Mouse (Mus musculus) left cerebral cortex, adult 6 months (tissue): Measurements from ENCODE around the gene Luc7l3. TPM values are rescaled to one million over a fixed set of nuclear protein-coding genes. Genes with fewer than 3 reads are reported as not detected.

Source experiments
- long read RNA-seq, 2 experiments: library from polyadenylated mRNA; unstranded; transcript quantifications; one replicate each; pipeline ENCODE4 v2.0.0; 2019 to 2020
- polyA plus RNA-seq: library from polyadenylated mRNA; unstranded; fragments of <200 nt; fragmentation: Nextera tagmentation; gene quantifications from 2 replicates; pipeline ENCODE4 v1.2.3, GENCODE M21; 2021

Luc7l3 gene
- 25.9 and 26.5 TPM in 2 replicates for polyA plus RNA-seq
- long read RNA-seq, experiment 1, partial matches to known transcripts, result 19 of 35 reads
- long read RNA-seq, experiment 1, other reads (novel, unspliced or antisense), result 11 of 35 reads
- long read RNA-seq, experiment 2, partial matches to known transcripts, result 53 of 66 reads
- long read RNA-seq, experiment 2, other reads (novel, unspliced or antisense), result 12 of 66 reads

GRCm38 (mm10) chr11:94321931-94322400 lies at the start of gene Luc7l3:
Luc7l3 (minus strand) TSS chr11:94321988.

DNA sequence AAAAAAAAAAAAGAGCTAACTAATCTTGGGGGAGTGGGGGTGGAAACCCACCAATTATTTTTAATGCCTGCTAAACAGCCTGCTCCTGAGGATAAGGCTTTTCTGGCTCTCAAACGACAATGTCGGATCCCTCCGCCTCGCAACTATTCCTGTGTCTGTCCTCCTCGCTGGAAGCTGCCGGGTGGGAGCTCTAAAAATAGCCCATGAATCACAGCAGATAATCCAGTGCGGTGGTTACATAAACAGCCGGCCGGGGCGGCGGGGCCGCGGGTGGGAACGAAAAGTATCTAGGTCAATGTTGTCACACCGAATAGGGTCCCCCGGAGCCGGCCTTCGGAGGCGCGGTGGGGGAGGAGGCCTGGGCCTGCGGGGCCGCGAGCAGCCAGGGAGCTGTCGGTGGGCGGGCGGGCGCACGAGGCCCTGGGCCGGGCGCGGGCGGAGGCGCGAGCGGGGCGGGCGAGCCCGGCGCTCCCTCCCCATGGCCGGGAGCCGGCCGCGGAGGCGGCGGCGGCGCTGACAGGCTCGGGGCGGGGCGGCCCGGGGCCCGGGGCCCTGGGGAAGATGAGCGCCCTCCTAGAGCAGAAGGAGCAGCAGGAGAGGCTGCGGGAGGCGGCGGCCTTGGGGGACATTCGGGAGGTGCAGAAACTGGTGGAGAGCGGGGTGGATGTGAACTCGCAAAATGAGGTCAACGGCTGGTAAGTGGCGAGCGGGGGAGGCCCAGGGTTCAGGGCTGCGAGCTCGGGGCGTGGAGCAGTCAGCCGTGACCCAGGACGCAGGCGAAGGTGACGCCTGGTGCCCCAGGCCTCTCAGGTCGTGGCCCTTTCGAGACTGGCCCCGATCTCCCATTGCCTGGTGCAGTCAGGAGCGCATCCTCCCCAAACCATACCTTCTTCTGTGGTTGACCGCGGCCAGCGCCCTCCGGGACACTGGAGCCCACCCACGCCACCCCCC lies 6.2 kb upstream of the Luc7l3 start, which contains the start of gene Ankrd40:
Gene Ankrd40 (plus strand): TSS at position 309 of the 951 bp plus-strand sequence.

GRCm38 (mm10) chr11:94281199-94282181 lies 40.3 kb downstream of the Luc7l3 start, which contains the start of gene Gm21885:
Gm21885 (plus strand) TSS chr11:94281873.

GRCm38 (mm10) chr11:94245955-94246788 lies 75.6 kb downstream of the Luc7l3 start, which contains the start of gene Wfikkn2:
Wfikkn2 (minus strand) TSS chr11:94246005.

Other genes with a start within 250 kb of the Luc7l3 start
- 12.5 and 27.8 TPM in 2 replicates for gene Tob1, start 110.5 kb downstream of the Luc7l3 start, polyA plus RNA-seq
- gene Wfikkn2, start 76.0 kb downstream of the Luc7l3 start, polyA plus RNA-seq, result 0.30 and 0.40 TPM in 2 replicates
- not detected in 2 replicates for gene Gm21885, start 40.1 kb downstream of the Luc7l3 start, polyA plus RNA-seq
- 26.0 and 30.8 TPM in 2 replicates for gene Ankrd40, start 6.0 kb upstream of the Luc7l3 start, polyA plus RNA-seq
- 1.4 and 1.6 TPM in 2 replicates for gene Abcc3, start 71.0 kb upstream of the Luc7l3 start, polyA plus RNA-seq
- gene Cacna1g, start 152.2 kb upstream of the Luc7l3 start, polyA plus RNA-seq, result 6.8 and 7.1 TPM in 2 replicates
- gene Spata20, start 164.2 kb upstream of the Luc7l3 start, polyA plus RNA-seq, result 0.16 and 0.25 TPM in 2 replicates
- 0.50 and 0.56 TPM in 2 replicates for gene Epn3, start 178.0 kb upstream of the Luc7l3 start, polyA plus RNA-seq
- gene Mycbpap, start 199.8 kb upstream of the Luc7l3 start, polyA plus RNA-seq, result 0.97 and 0.98 TPM in 2 replicates
- 4.5 and 5.5 TPM in 2 replicates for gene Rsad1, start 227.3 kb upstream of the Luc7l3 start, polyA plus RNA-seq
- gene Chad, start 243.1 kb upstream of the Luc7l3 start, polyA plus RNA-seq, result not detected in 2 replicates